12 mouse cellular contexts compared by ENCODE assay signal in the genomic region with DNA sequence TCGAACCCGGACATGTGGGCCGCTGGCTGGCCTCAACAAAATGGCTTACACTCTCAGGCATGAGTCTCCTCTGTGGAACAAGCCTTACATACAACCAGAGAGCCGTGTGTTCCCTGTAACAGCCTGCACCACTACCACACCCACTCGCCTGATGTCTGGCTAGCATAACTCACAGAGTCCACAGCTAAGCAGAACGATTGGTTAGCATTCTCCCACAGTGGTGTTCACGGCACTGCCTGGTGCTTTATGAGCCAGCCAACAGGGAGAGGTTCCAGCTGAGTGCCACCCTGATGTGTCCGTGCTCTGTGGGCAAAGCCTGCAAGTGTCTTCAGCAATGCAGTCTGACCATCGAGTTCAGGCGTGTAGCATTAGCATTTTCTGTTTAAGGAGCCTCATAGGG. TPM values are rescaled to one million over a fixed set of nuclear protein-coding genes. Genes with fewer than 3 reads are reported as not detected.
DNase-seq lines count a peak whose midpoint lies in the region; ATAC-seq lines count a peak whose summit lies in the region.
"Had no signal": no experiment of that assay in that cellular context is flagged by ENCODE, and none has a peak within 500 bp of the region (broad histone marks: within the 10 kb centered on the region; RNA-seq: fewer than 3 reads in every experiment).

No protein-coding gene starts in this region.

- DNase-seq in frontal cortex, postnatal 14 days (ENCODE audit: low spot score in 2 of 2): no peak
- DNase-seq in kidney, adult 18-20 months: peak; percentile 58
- DNase-seq in layer of hippocampus, adult 18-20 months (ENCODE audit: low spot score in 2 of 2): peak; percentile 79 to 90
- peak; percentile 25 to 50 for DNase-seq in right cerebral cortex, postnatal 36 days (ENCODE audit: low spot score in 2 of 2)
- no peak for DNase-seq in cerebellum, adult 18-20 months
- no peak for DNase-seq in thymus, postnatal 14 days
- DNase-seq: adrenal gland, adult 2 months had no signal

- peak; percentile 97 for ATAC-seq in frontal cortex, adult (ENCODE audit: low TSS enrichment)
- no peak for ATAC-seq in megakaryocyte progenitor cell, adult 5-6 weeks (replicated peaks; ENCODE audit: poor library complexity)
- ATAC-seq: forebrain, embryonic 15.5 days had no signal

RNA-seq across cellular contexts. Expression of gene Dhrs4, which starts 18.3 kb away (rescaled TPM):
- total RNA-seq in layer of hippocampus, adult 18-20 months (2021): 10 to 100 TPM; 20.2 to 22.1 TPM
- 38.9 and 48.0 TPM in 2 replicates for total RNA-seq in megakaryocyte progenitor cell, adult 5-6 weeks (2015)
- total RNA-seq in megakaryocyte progenitor cell, adult 5-6 weeks (2017): 58.8 and 67.3 TPM in 2 replicates

RNA-seq across cellular contexts. Expression of gene Carmil3, which starts 30.2 kb away (rescaled TPM):
- 10 to 100 TPM; 46.8 to 50.8 TPM for total RNA-seq in layer of hippocampus, adult 18-20 months (2021)
- 0.05 and 0.15 TPM in 2 replicates for total RNA-seq in megakaryocyte progenitor cell, adult 5-6 weeks (2015)
- not detected in 2 replicates for total RNA-seq in megakaryocyte progenitor cell, adult 5-6 weeks (2017)

RNA-seq across cellular contexts. Expression of gene Cpne6, which starts 49.9 kb away (rescaled TPM):
- total RNA-seq in layer of hippocampus, adult 18-20 months (2021): 100 to 1,000 TPM; 653 to 657 TPM
- total RNA-seq in megakaryocyte progenitor cell, adult 5-6 weeks (2015): not detected in 2 replicates
- not detected in 2 replicates for total RNA-seq in megakaryocyte progenitor cell, adult 5-6 weeks (2017)
- total RNA-seq: adrenal gland, adult 2 months; liver, adult 2 months; MEL had no signal

Comparison
In these comparisons a context has a peak if more than half of its experiments do, and no peak if none do; other contexts are left out.
1. DNase-seq: peak in kidney, adult 18-20 months (single experiment), layer of hippocampus, adult 18-20 months (2 of 2) and right cerebral cortex, postnatal 36 days (2 of 2); none in frontal cortex, postnatal 14 days (0 of 2), cerebellum, adult 18-20 months (0 of 2) and thymus, postnatal 14 days (single experiment).
2. RNA of gene Carmil3, which starts 30.2 kb away (total RNA-seq): 46.8 to 50.8 TPM in layer of hippocampus, adult 18-20 months; 0.05 to 0.15 TPM in megakaryocyte progenitor cell, adult 5-6 weeks; every median in the first group is over 10 times any median in the second.
3. RNA of gene Cpne6, which starts 49.9 kb away (total RNA-seq): 653 to 657 TPM in layer of hippocampus, adult 18-20 months; not detected in megakaryocyte progenitor cell, adult 5-6 weeks; every median in the first group is over 100 times any median in the second.